Mouse (Mus musculus): ENCODE measurements at regions not wholly inside any gene's neighbourhood (a gene's known extent, or its start where the extent isn't known, plus 50 kb on each side); places are given as distances from the start of the nearest gene placed in this dataset.
A peak's percentile ranks its signal among the peaks of the same experiment; 100 is the strongest.

DNA sequence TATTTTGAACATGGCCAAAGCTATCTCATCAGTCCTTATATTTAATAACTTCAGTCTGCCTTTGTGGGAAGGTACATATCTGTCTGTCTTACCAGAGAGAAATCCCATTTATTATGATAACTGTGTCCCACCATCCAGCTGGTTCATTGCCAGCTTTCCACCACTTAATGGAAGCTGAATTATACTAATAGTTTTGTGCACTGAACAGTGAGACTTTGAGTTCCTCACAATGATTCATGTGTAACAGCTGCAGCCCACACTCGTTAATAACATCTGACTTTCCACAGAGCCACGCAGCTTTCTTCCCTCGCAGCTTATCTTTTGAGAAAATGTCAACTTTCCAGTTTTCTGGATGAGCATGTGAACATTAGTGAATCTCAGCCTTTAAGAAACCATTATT, 88.3 kb upstream of the Abcb5 start:
- no peaks in the 10 kb centered on the region for H3K79me2 ChIP-seq (ENCODE audit: control insufficient read depth, insufficient read depth)
- H3K36me3 ChIP-seq (ENCODE audit: control insufficient read depth, insufficient read depth), result no peaks in the 10 kb centered on the region
- no peak overlapping the region for H3K4me3 ChIP-seq (ENCODE audit: insufficient read depth, poor library complexity, severe bottlenecking)
- peak; percentile 81 for TF ChIP-seq MYOD1 (IDR thresholded peaks at IDR 0.05; ENCODE audit: control insufficient read depth, insufficient read length, low read depth)
- no peak for TF ChIP-seq CTCF (IDR thresholded peaks at IDR 0.05; ENCODE audit: control insufficient read depth, insufficient read depth, insufficient read length)
- no peaks in the 10 kb centered on the region for H3K27me3 ChIP-seq (ENCODE audit: control insufficient read depth, insufficient read depth, insufficient read length)
- no peak overlapping the region for H3ac ChIP-seq (ENCODE audit: control insufficient read depth, insufficient read length, low read depth)
- no peaks in the 10 kb centered on the region for H3K79me3 ChIP-seq (ENCODE audit: low read depth)

DNA sequence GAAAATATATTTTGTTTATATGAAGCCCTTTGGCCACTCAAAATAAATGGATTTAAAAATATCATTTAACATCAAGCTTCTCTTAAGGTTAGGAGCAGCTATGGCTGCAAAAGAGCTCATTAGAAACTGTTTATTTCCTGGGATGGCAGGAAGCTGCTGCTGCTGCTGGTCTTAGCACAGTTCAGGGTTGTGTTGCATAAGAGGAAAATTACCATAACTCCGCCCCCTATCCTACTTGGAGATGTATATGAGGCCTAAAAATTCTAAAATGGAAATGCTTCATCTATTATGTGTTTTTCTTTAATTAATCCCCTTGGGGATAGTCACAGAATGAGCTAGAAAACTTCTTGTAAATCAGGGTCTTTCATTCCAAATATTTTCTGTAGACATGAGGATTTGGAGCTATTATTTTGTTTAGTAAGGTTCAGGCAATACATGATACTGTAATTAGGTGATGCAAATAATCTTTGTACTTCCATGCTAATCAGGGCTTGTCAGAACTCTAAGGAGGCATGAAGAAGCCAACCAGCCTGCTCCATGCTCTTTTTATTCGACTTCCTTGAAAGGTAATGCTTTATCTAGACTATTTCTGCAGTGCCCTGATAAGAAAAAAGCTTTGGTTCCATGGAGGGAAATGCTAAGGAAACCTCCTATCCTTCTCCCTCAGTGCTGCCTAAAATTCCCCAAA, 85.6 kb upstream of the Abcb5 start:
- TF ChIP-seq MYOG (IDR thresholded peaks at IDR 0.05; ENCODE audit: control insufficient read depth, extremely low read depth, insufficient read length) (no peak), CEBPB (IDR thresholded peaks at IDR 0.05; ENCODE audit: low read depth) (no peak), USF1 (IDR thresholded peaks at IDR 0.05; ENCODE audit: low read depth) (no peak), MYOD1 (IDR thresholded peaks at IDR 0.05; ENCODE audit: control insufficient read depth, insufficient read length, low read depth) (no peak), FOSL1 (IDR thresholded peaks at IDR 0.05; ENCODE audit: insufficient read depth, low read length, poor library complexity, severe bottlenecking) (no peak), CTCF (IDR thresholded peaks at IDR 0.05; ENCODE audit: control insufficient read depth, insufficient read depth, insufficient read length) (no peak), MAX (IDR thresholded peaks at IDR 0.05) (no peak)
- no peaks in the 10 kb centered on the region for H3K36me3 ChIP-seq (ENCODE audit: control insufficient read depth, insufficient read depth)
- no peaks in the 10 kb centered on the region for H3K79me3 ChIP-seq (ENCODE audit: low read depth)
- H3K79me2 ChIP-seq (ENCODE audit: control insufficient read depth, insufficient read depth), result no peaks in the 10 kb centered on the region
- H3ac ChIP-seq (ENCODE audit: control insufficient read depth, insufficient read length, low read depth), result no peak overlapping the region
- no peak overlapping the region for H3K4me3 ChIP-seq (ENCODE audit: insufficient read depth, poor library complexity, severe bottlenecking)
- H3K27me3 ChIP-seq (ENCODE audit: control insufficient read depth, insufficient read depth, insufficient read length), result no peaks in the 10 kb centered on the region

DNA sequence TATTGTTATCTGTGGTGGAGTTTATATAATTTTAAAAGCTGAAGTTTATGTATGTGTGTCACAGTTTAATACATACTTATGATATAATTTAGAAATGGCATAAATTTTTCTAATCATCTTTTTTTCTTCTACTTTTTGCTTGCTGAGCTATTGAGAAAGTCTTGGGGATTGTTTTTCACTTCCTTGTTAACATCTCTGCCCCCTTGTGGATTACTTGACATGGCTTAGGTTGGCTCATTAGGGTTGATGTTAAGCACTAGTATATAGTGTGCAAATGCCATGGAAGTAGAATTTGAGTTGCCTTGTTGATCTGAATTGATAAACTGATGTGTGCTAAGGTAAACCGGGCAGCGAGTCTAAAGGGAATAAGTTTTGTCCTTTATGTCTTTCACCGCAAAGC, 72.1 kb upstream of the Abcb5 start:
- no peaks in the 10 kb centered on the region for H3K79me3 ChIP-seq (ENCODE audit: low read depth)
- TF ChIP-seq USF1 (IDR thresholded peaks at IDR 0.05; ENCODE audit: low read depth) (no peak), FOSL1 (IDR thresholded peaks at IDR 0.05; ENCODE audit: insufficient read depth, low read length, poor library complexity, severe bottlenecking) (no peak), CEBPB (IDR thresholded peaks at IDR 0.05; ENCODE audit: low read depth) (no peak), MAX (IDR thresholded peaks at IDR 0.05) (no peak), MYOD1 (IDR thresholded peaks at IDR 0.05; ENCODE audit: control insufficient read depth, insufficient read length, low read depth) (no peak), CTCF (IDR thresholded peaks at IDR 0.05; ENCODE audit: control insufficient read depth, insufficient read depth, insufficient read length) (no peak), MYOG (IDR thresholded peaks at IDR 0.05; ENCODE audit: control insufficient read depth, extremely low read depth, insufficient read length) (no peak)

DNA sequence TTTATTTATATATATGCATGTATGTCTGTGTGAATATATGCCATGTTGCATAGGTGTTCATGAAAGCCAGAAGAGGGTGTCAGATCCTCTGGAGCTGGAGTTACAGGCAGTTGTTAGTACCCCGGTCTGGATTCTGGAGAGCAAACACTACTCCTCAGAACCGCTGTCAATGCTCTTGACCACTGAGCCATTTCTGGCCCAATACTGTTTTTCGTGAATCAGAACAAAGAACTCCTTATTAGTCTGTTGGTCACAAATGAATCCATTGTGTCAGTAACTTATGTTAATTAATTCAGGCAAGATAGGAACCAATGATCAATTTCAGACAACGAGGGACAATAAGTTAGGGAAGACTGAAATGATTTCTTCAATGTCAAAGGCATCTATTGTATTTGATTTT, 68.6 kb upstream of the Abcb5 start:
- Histone ChIP-seq H3K27me3 (ENCODE audit: control insufficient read depth, insufficient read depth, insufficient read length) (no peaks in the 10 kb centered on the region), H3K4me3 (ENCODE audit: insufficient read depth, poor library complexity, severe bottlenecking) (no peak overlapping the region), H3ac (ENCODE audit: control insufficient read depth, insufficient read length, low read depth) (no peak overlapping the region), H3K79me2 (ENCODE audit: control insufficient read depth, insufficient read depth) (no peaks in the 10 kb centered on the region), H3K36me3 (ENCODE audit: control insufficient read depth, insufficient read depth) (no peaks in the 10 kb centered on the region), H3K79me3 (ENCODE audit: low read depth) (no peaks in the 10 kb centered on the region)
- TF ChIP-seq MYOD1 (IDR thresholded peaks at IDR 0.05; ENCODE audit: control insufficient read depth, insufficient read length, low read depth) (no peak), FOSL1 (IDR thresholded peaks at IDR 0.05; ENCODE audit: insufficient read depth, low read length, poor library complexity, severe bottlenecking) (no peak)

More for the DNA sequence above, 72.1 kb upstream of the Abcb5 start:
- H3K4me3 ChIP-seq (ENCODE audit: insufficient read depth, poor library complexity, severe bottlenecking), result no peak overlapping the region
- H3K36me3 ChIP-seq (ENCODE audit: control insufficient read depth, insufficient read depth), result no peaks in the 10 kb centered on the region
- H3K27me3 ChIP-seq (ENCODE audit: control insufficient read depth, insufficient read depth, insufficient read length), result no peaks in the 10 kb centered on the region
- no peaks in the 10 kb centered on the region for H3K79me2 ChIP-seq (ENCODE audit: control insufficient read depth, insufficient read depth)
- H3ac ChIP-seq (ENCODE audit: control insufficient read depth, insufficient read length, low read depth), result no peak overlapping the region

DNA sequence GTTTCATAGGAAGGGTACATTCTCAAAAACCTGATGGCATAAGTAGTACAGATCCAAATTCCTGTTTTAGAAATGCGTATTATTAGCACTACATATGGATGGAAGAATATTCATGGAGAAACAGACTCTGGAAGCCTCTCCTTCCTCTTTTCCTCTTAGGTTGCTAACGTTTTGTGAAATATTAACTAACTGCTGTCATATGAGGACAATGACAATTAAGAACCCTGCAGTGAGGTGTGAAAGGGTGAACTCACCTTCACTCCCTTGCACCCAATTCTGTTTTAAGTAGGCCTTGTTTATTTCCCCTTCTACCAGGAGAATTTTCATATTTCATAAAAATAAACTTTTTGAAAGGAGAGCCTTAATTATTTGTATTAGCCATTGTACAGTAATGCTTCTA, 62.5 kb upstream of the Abcb5 start:
- Histone ChIP-seq H3K4me3 (ENCODE audit: insufficient read depth, poor library complexity, severe bottlenecking) (no peak overlapping the region), H3K36me3 (ENCODE audit: control insufficient read depth, insufficient read depth) (no peaks in the 10 kb centered on the region), H3K79me3 (ENCODE audit: low read depth) (no peaks in the 10 kb centered on the region), H3K27me3 (ENCODE audit: control insufficient read depth, insufficient read depth, insufficient read length) (no peaks in the 10 kb centered on the region), H3K79me2 (ENCODE audit: control insufficient read depth, insufficient read depth) (no peaks in the 10 kb centered on the region), H3ac (ENCODE audit: control insufficient read depth, insufficient read length, low read depth) (no peak overlapping the region)
- TF ChIP-seq USF1 (IDR thresholded peaks at IDR 0.05; ENCODE audit: low read depth), result no peak
- no peak for TF ChIP-seq CEBPB (IDR thresholded peaks at IDR 0.05; ENCODE audit: low read depth)
- TF ChIP-seq MYOD1 (IDR thresholded peaks at IDR 0.05; ENCODE audit: control insufficient read depth, insufficient read length, low read depth), result no peak
- TF ChIP-seq MAX (IDR thresholded peaks at IDR 0.05), result no peak
- no peak for TF ChIP-seq MYOG (IDR thresholded peaks at IDR 0.05; ENCODE audit: control insufficient read depth, extremely low read depth, insufficient read length)
- no peak for TF ChIP-seq CTCF (IDR thresholded peaks at IDR 0.05; ENCODE audit: control insufficient read depth, insufficient read depth, insufficient read length)
- no peak for TF ChIP-seq FOSL1 (IDR thresholded peaks at IDR 0.05; ENCODE audit: insufficient read depth, low read length, poor library complexity, severe bottlenecking)

DNA sequence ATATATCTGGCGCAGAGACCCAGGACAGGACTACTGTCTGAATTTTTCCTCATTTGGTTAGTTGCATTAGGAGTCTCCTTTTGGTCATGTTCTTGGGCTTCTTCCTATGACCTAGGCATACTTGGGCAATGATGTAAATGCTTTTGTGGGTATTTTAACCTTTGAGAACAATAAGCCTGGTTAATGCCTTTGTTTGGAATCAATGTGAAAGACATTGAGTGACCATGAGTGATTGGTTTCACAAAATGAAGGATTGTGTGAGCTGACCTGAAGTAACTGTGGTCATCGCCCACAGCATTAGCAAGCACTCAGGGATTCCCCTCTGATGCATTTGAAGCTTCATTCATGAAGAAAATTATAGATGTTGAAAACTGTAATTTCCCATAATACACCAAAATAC, 61.9 kb upstream of the Abcb5 start:
- Histone ChIP-seq H3K79me2 (ENCODE audit: control insufficient read depth, insufficient read depth) (no peaks in the 10 kb centered on the region), H3K27me3 (ENCODE audit: control insufficient read depth, insufficient read depth, insufficient read length) (no peaks in the 10 kb centered on the region), H3ac (ENCODE audit: control insufficient read depth, insufficient read length, low read depth) (no peak overlapping the region), H3K36me3 (ENCODE audit: control insufficient read depth, insufficient read depth) (no peaks in the 10 kb centered on the region), H3K79me3 (ENCODE audit: low read depth) (no peaks in the 10 kb centered on the region), H3K4me3 (ENCODE audit: insufficient read depth, poor library complexity, severe bottlenecking) (no peak overlapping the region)
- TF ChIP-seq FOSL1 (IDR thresholded peaks at IDR 0.05; ENCODE audit: insufficient read depth, low read length, poor library complexity, severe bottlenecking) (no peak), MYOD1 (IDR thresholded peaks at IDR 0.05; ENCODE audit: control insufficient read depth, insufficient read length, low read depth) (no peak), USF1 (IDR thresholded peaks at IDR 0.05; ENCODE audit: low read depth) (no peak), CEBPB (IDR thresholded peaks at IDR 0.05; ENCODE audit: low read depth) (no peak), MYOG (IDR thresholded peaks at IDR 0.05; ENCODE audit: control insufficient read depth, extremely low read depth, insufficient read length) (no peak), MAX (IDR thresholded peaks at IDR 0.05) (no peak), CTCF (IDR thresholded peaks at IDR 0.05; ENCODE audit: control insufficient read depth, insufficient read depth, insufficient read length) (no peak)
